ENCODE assay signal across 11 mouse cellular contexts in genomic region chr8:70173320-70173719, GRCm38 (mm10). TPM values are rescaled to one million over a fixed set of nuclear protein-coding genes. Genes with fewer than 3 reads are reported as not detected.
DNase-seq lines count a peak whose midpoint lies in the region; ATAC-seq and TF ChIP-seq lines count a peak whose summit lies in the region.
"Had no signal": no experiment of that assay in that cellular context is flagged by ENCODE, and none has a peak within 500 bp of the region (broad histone marks: within the 10 kb centered on the region; RNA-seq: fewer than 3 reads in every experiment).

No protein-coding gene starts in this region.

- TF ChIP-seq CTCF in left cerebral cortex, adult 2 months (IDR thresholded peaks at IDR 0.05): no peak
- no peak for TF ChIP-seq CTCF in cerebellum, adult 2 months (IDR thresholded peaks at IDR 0.05; ENCODE audit: borderline replicate concordance, insufficient read depth, low read depth, low read length)

- H3K36me3 ChIP-seq in erythroblast, embryonic 14.5 days (ENCODE audit: control insufficient read depth): peaks cover 34% of the 10 kb centered on the region
- H3K36me3 ChIP-seq in intestine, embryonic 15.5 days: peaks cover 7% of the 10 kb centered on the region; the same call in 1 of the 2 replicates
- H3K36me3 ChIP-seq in midbrain, embryonic 16.5 days (ENCODE audit: control insufficient read depth, insufficient read depth, low read length): peaks cover 5% of the 10 kb centered on the region

- no peak for ATAC-seq in intestine, embryonic 15.5 days
- no peak for ATAC-seq in midbrain, embryonic 16.5 days

- H3K9ac ChIP-seq in intestine, embryonic 15.5 days: no peak overlapping the region
- no peak overlapping the region for H3K9ac ChIP-seq in midbrain, embryonic 16.5 days (ENCODE audit: low read depth, low read length)

- H3K4me2 ChIP-seq in intestine, embryonic 15.5 days (replicated peaks): peak overlapping the region; percentile 66
- peak overlapping the region; percentile 62; the same call in 1 of the 2 replicates for H3K4me2 ChIP-seq in midbrain, embryonic 16.5 days (ENCODE audit: low read length)

- no peak for DNase-seq in left cerebral cortex, adult 2 months (ENCODE audit: extremely low spot score in 1 of 2, low spot score in 2 of 2)
- DNase-seq in left cerebral cortex, postnatal 36 days (ENCODE audit: low spot score in 2 of 2): no peak
- no peak for DNase-seq in B cell, adult 2 months
- no peak for DNase-seq in layer of hippocampus, postnatal 36 days
- no peak for DNase-seq in cerebellum, adult 2 months
- DNase-seq: kidney, adult 18-20 months; right cerebral cortex, postnatal 25 days had no signal

- H3K4me1 ChIP-seq in erythroblast, embryonic 14.5 days (ENCODE audit: control insufficient read depth): peaks cover 51% of the 10 kb centered on the region
- H3K4me1 ChIP-seq in intestine, embryonic 15.5 days (replicated peaks): peaks cover 14% of the 10 kb centered on the region
- peaks cover 14% of the 10 kb centered on the region for H3K4me1 ChIP-seq in midbrain, embryonic 16.5 days (ENCODE audit: control insufficient read depth, insufficient read depth, low read length)
- H3K4me1 ChIP-seq in cerebellum, adult 2 months (ENCODE audit: control insufficient read depth, insufficient read depth, low read length): peaks cover 14% of the 10 kb centered on the region

- H3K4me3 ChIP-seq in left cerebral cortex, adult 2 months: peak overlapping the region; percentile 28; the same call in 1 of the 2 replicates
- H3K4me3 ChIP-seq in erythroblast, embryonic 14.5 days (replicated peaks): peak overlapping the region; percentile 80
- peak overlapping the region; percentile 70; the same call in 1 of the 2 replicates for H3K4me3 ChIP-seq in intestine, embryonic 15.5 days (replicated peaks)
- H3K4me3 ChIP-seq in midbrain, embryonic 16.5 days (ENCODE audit: low read depth, low read length): no peak overlapping the region
- H3K4me3 ChIP-seq in cerebellum, adult 2 months (replicated peaks; ENCODE audit: insufficient read depth, low read depth, low read length): no peak overlapping the region

- intact Hi-C loops in left cerebral cortex, adult 2 months (cut with DNase I): no loop called here
- intact Hi-C loops in left cerebral cortex, postnatal 36 days (cut with DNase I): no loop called here

- no peaks in the 10 kb centered on the region for H3K27me3 ChIP-seq in erythroblast, embryonic 14.5 days (ENCODE audit: control insufficient read depth)
- H3K27me3 ChIP-seq in intestine, embryonic 15.5 days (replicated peaks): no peaks in the 10 kb centered on the region
- no peaks in the 10 kb centered on the region for H3K27me3 ChIP-seq in midbrain, embryonic 16.5 days (ENCODE audit: control insufficient read depth, insufficient read depth, low read depth, low read length)
- H3K27me3 ChIP-seq in cerebellum, adult 2 months (ENCODE audit: control insufficient read depth, insufficient read depth, low read length): no peaks in the 10 kb centered on the region

- TF ChIP-seq POLR2A in cerebellum, adult 2 months (IDR thresholded peaks at IDR 0.05; ENCODE audit: borderline replicate concordance, insufficient read depth, low read length): no peak

- H3K27ac ChIP-seq in left cerebral cortex, adult 2 months: no peak overlapping the region
- H3K27ac ChIP-seq in intestine, embryonic 15.5 days: no peak overlapping the region
- no peak overlapping the region for H3K27ac ChIP-seq in midbrain, embryonic 16.5 days (ENCODE audit: low read length)
- no peak overlapping the region for H3K27ac ChIP-seq in cerebellum, adult 2 months (ENCODE audit: insufficient read depth, low read length)
- H3K27ac ChIP-seq: macrophage had no signal

- 70% methylated on average over 5 of the region's 5 CpGs for WGBS in intestine, embryonic 15.5 days
- WGBS in midbrain, embryonic 16.5 days: 87% methylated on average over 5 of the region's 5 CpGs
- WGBS in cerebellum, adult 2 months: 81% methylated on average over 5 of the region's 5 CpGs

- H3K9me3 ChIP-seq in erythroblast, embryonic 14.5 days (ENCODE audit: control insufficient read depth, low read length): no peaks in the 10 kb centered on the region
- no peaks in the 10 kb centered on the region for H3K9me3 ChIP-seq in intestine, embryonic 15.5 days
- H3K9me3 ChIP-seq in midbrain, embryonic 16.5 days (replicated peaks; ENCODE audit: control insufficient read depth, low read length, poor library complexity, severe bottlenecking): no peaks in the 10 kb centered on the region

RNA-seq across cellular contexts. Expression of gene Tmem161a, which starts 1.2 kb away (rescaled TPM):
- total RNA-seq in left cerebral cortex, adult 2 months (2021): 10 to 100 TPM; 46.1 to 52.1 TPM
- 10 to 100 TPM; 42.9 to 60.1 TPM for total RNA-seq in left cerebral cortex, postnatal 36 days (2021)
- polyA plus RNA-seq in erythroblast, embryonic 14.5 days (2012): 9.0 and 11.2 TPM in 2 replicates
- 55.7 and 64.3 TPM in 2 replicates for polyA plus RNA-seq in intestine, embryonic 15.5 days (2015; fragmentation: Nextera tagmentation; extraction: Ambion mirVana)
- polyA plus RNA-seq in midbrain, embryonic 16.5 days (2015; fragmentation: Nextera tagmentation; extraction: Ambion mirVana): 51.0 and 54.5 TPM in 2 replicates
- total RNA-seq in layer of hippocampus, postnatal 36 days (2021): 10 to 100 TPM; 43.5 to 57.1 TPM
- polyA plus RNA-seq in cerebellum, adult 2 months (2012; rRNA removed): 61.4 and 66.0 TPM in 2 replicates

RNA-seq across cellular contexts. Expression of gene Mef2b, which starts 33.8 kb away (rescaled TPM):
- under 1 TPM in 1 of 2 experiments, not detected in 1; 0.36 TPM for total RNA-seq in left cerebral cortex, adult 2 months (2021)
- under 1 TPM; 0.61 to 0.64 TPM for total RNA-seq in left cerebral cortex, postnatal 36 days (2021)
- 0.14 and 0.29 TPM in 2 replicates for polyA plus RNA-seq in erythroblast, embryonic 14.5 days (2012)
- polyA plus RNA-seq in intestine, embryonic 15.5 days (2015; fragmentation: Nextera tagmentation; extraction: Ambion mirVana): 0.11 TPM in 1 of 2 replicates, not detected in the other
- polyA plus RNA-seq in midbrain, embryonic 16.5 days (2015; fragmentation: Nextera tagmentation; extraction: Ambion mirVana): 0.51 and 0.73 TPM in 2 replicates
- total RNA-seq in layer of hippocampus, postnatal 36 days (2021): under 1 TPM; 0.27 to 0.38 TPM
- 0.38 and 0.43 TPM in 2 replicates for polyA plus RNA-seq in cerebellum, adult 2 months (2012; rRNA removed)
- polyA plus RNA-seq: macrophage had no signal

RNA-seq across cellular contexts. Expression of gene Borcs8, which starts 34.0 kb away (rescaled TPM):
- 10 to 100 TPM; 46.6 to 47.9 TPM for total RNA-seq in left cerebral cortex, adult 2 months (2021)
- total RNA-seq in left cerebral cortex, postnatal 36 days (2021): 10 to 100 TPM; 47.9 to 50.5 TPM
- polyA plus RNA-seq in erythroblast, embryonic 14.5 days (2012): 2.9 and 4.0 TPM in 2 replicates
- polyA plus RNA-seq in intestine, embryonic 15.5 days (2015; fragmentation: Nextera tagmentation; extraction: Ambion mirVana): 34.6 and 40.1 TPM in 2 replicates
- polyA plus RNA-seq in midbrain, embryonic 16.5 days (2015; fragmentation: Nextera tagmentation; extraction: Ambion mirVana): 48.7 and 55.5 TPM in 2 replicates
- total RNA-seq in layer of hippocampus, postnatal 36 days (2021): 10 to 100 TPM; 43.9 to 50.8 TPM
- 98.9 and 101 TPM in 2 replicates for polyA plus RNA-seq in cerebellum, adult 2 months (2012; rRNA removed)

RNA-seq across cellular contexts. Expression of gene Rfxank, which starts 34.4 kb away (rescaled TPM):
- 10 to 100 TPM; 13.1 to 14.2 TPM for total RNA-seq in left cerebral cortex, adult 2 months (2021)
- 10 to 100 TPM; 12.7 to 16.7 TPM for total RNA-seq in left cerebral cortex, postnatal 36 days (2021)
- 1.8 and 2.5 TPM in 2 replicates for polyA plus RNA-seq in erythroblast, embryonic 14.5 days (2012)
- polyA plus RNA-seq in intestine, embryonic 15.5 days (2015; fragmentation: Nextera tagmentation; extraction: Ambion mirVana): 11.7 and 12.3 TPM in 2 replicates
- 10.7 and 11.8 TPM in 2 replicates for polyA plus RNA-seq in midbrain, embryonic 16.5 days (2015; fragmentation: Nextera tagmentation; extraction: Ambion mirVana)
- total RNA-seq in layer of hippocampus, postnatal 36 days (2021): 10 to 100 TPM; 14.0 to 15.3 TPM
- 24.8 and 27.5 TPM in 2 replicates for polyA plus RNA-seq in cerebellum, adult 2 months (2012; rRNA removed)

RNA-seq across cellular contexts. Expression of gene Slc25a42, which starts 38.8 kb away (rescaled TPM):
- total RNA-seq in left cerebral cortex, adult 2 months (2021): 10 to 100 TPM; 39.0 to 45.4 TPM
- total RNA-seq in left cerebral cortex, postnatal 36 days (2021): 10 to 100 TPM; 29.7 to 45.9 TPM
- 2.6 and 2.9 TPM in 2 replicates for polyA plus RNA-seq in erythroblast, embryonic 14.5 days (2012)
- polyA plus RNA-seq in intestine, embryonic 15.5 days (2015; fragmentation: Nextera tagmentation; extraction: Ambion mirVana): 5.8 and 6.0 TPM in 2 replicates
- 6.8 and 9.2 TPM in 2 replicates for polyA plus RNA-seq in midbrain, embryonic 16.5 days (2015; fragmentation: Nextera tagmentation; extraction: Ambion mirVana)
- 10 to 100 TPM; 44.8 to 49.7 TPM for total RNA-seq in layer of hippocampus, postnatal 36 days (2021)
- 45.5 and 46.3 TPM in 2 replicates for polyA plus RNA-seq in cerebellum, adult 2 months (2012; rRNA removed)

Comparison
In these comparisons a context has a peak if more than half of its experiments do, and no peak if none do; other contexts are left out.
1. H3K4me3 ChIP-seq: peak in left cerebral cortex, adult 2 months (single experiment), erythroblast, embryonic 14.5 days (single experiment) and intestine, embryonic 15.5 days (single experiment); none in midbrain, embryonic 16.5 days (single experiment) and cerebellum, adult 2 months (single experiment).